Mouse (Mus musculus): ENCODE data around the gene Gcn1l1. TPM values are rescaled to one million over a fixed set of nuclear protein-coding genes. Genes with fewer than 3 reads are reported as not detected.

The Gcn1l1 gene
- total and polyA plus RNA-seq, 3 experiments, result 18.2 to 81.9 (median 62.9) TPM

- H3K79me2 ChIP-seq (replicated peaks; ENCODE audit: control insufficient read depth, extremely low read depth, insufficient read depth, poor library complexity, severe bottlenecking), result no peaks in the 10 kb centered on the region
- no peak overlapping the region for H3K9ac ChIP-seq (ENCODE audit: insufficient read depth, low read depth)
- no peak overlapping the region for H3K4me2 ChIP-seq (ENCODE audit: insufficient read depth, low read depth, poor library complexity, severe bottlenecking)
- no peak overlapping the region for H3K4me3 ChIP-seq (replicated peaks in 1 of 3; ENCODE audit: low read depth in 2 of 3, low read length in 2 of 3, poor library complexity in 1 of 3)
- peaks cover 4% of the 10 kb centered on the region for H3K27me3 ChIP-seq (replicated peaks)
- dilution Hi-C loops (cut with MboI; ENCODE audit: extremely low pct_ligation_motif_present, extremely low pct_unique_long_range_greater_than_20kb, low sequenced_read_pairs) (no loop called here), in situ Hi-C loops (cut with MboI; ENCODE audit: low pct_ligation_motif_present, low pct_unique_long_range_greater_than_20kb, low sequenced_read_pairs) (no loop called here)
- no peaks in the 10 kb centered on the region for H3K36me3 ChIP-seq (replicated peaks in 1 of 2; ENCODE audit: control insufficient read depth in 1 of 2, insufficient read depth in 1 of 2, low read length in 1 of 2)
- no peak overlapping the region for H3K27ac ChIP-seq (ENCODE audit: insufficient read depth, low read depth)
- no peak for DNase-seq (ENCODE audit: extremely low read depth)
- TF ChIP-seq NRF1 (IDR thresholded peaks at IDR 0.05; ENCODE audit: low read depth, low read length) (no peak), MXI1 (IDR thresholded peaks at IDR 0.05; ENCODE audit: low read depth, low read length) (no peak), EP300 (IDR thresholded peaks at IDR 0.05; ENCODE audit: low read length) (no peak), TCF12 (IDR thresholded peaks at IDR 0.05; ENCODE audit: low read depth, low read length) (no peak), HCFC1 (IDR thresholded peaks at IDR 0.05; ENCODE audit: low read depth, low read length) (no peak), RCOR1 (conservative IDR thresholded peaks at IDR 0.05; ENCODE audit: low read depth, low read length) (no peak), POLR2A (IDR thresholded peaks at IDR 0.05; ENCODE audit: low read depth, low read length) (no peak), ZKSCAN1 (IDR thresholded peaks at IDR 0.05; ENCODE audit: borderline replicate concordance, low read depth, low read length) (no peak), ZMIZ1 (IDR thresholded peaks at IDR 0.05; ENCODE audit: low read depth, low read length) (no peak), CHD1 (IDR thresholded peaks at IDR 0.05; ENCODE audit: low read depth, low read length) (no peak), ZC3H11A (IDR thresholded peaks at IDR 0.05; ENCODE audit: low read depth, low read length) (no peak), CTCF (conservative IDR thresholded peaks at IDR 0.05 in 1 of 2, IDR thresholded peaks at IDR 0.05 in 1 of 2; ENCODE audit: low read depth in 2 of 2, low read length in 2 of 2) (no peak), NELFE (IDR thresholded peaks at IDR 0.05; ENCODE audit: low read depth, low read length) (no peak), E2F4 (IDR thresholded peaks at IDR 0.05; ENCODE audit: insufficient replicate concordance, low read depth, low read length) (no peak), IRF4 (IDR thresholded peaks at IDR 0.05; ENCODE audit: low read depth, low read length) (no peak)
- H3K4me1 ChIP-seq (ENCODE audit: control insufficient read depth in 1 of 2, insufficient read depth in 2 of 2), result 0 out of 4 replicates have a peak, but pooled peaks cover 0 to 3% of the 10 kb centered on the region in 2 experiments
- peaks cover 7% of the 10 kb centered on the region for H3K9me3 ChIP-seq (replicated peaks; ENCODE audit: low read length)
Observed at GRCm38 (mm10) chr5:115667210-115667609, 102.2 kb downstream of the Gcn1l1 start.

GRCm38 (mm10) chr5:115667894-115668293 is 102.8 kb downstream of the Gcn1l1 start:
- no peaks in the 10 kb centered on the region for H3K36me3 ChIP-seq (replicated peaks in 1 of 2; ENCODE audit: control insufficient read depth in 1 of 2, insufficient read depth in 1 of 2, low read length in 1 of 2)
- H3K9ac ChIP-seq (ENCODE audit: insufficient read depth, low read depth), result no peak overlapping the region
- no peaks in the 10 kb centered on the region for H3K4me1 ChIP-seq (ENCODE audit: control insufficient read depth in 1 of 2, insufficient read depth in 2 of 2)
- H3K27me3 ChIP-seq (replicated peaks), result peaks cover 6% of the 10 kb centered on the region
- dilution Hi-C loops (cut with MboI; ENCODE audit: extremely low pct_ligation_motif_present, extremely low pct_unique_long_range_greater_than_20kb, low sequenced_read_pairs), result no loop called here
- H3K79me2 ChIP-seq (replicated peaks; ENCODE audit: control insufficient read depth, extremely low read depth, insufficient read depth, poor library complexity, severe bottlenecking), result no peaks in the 10 kb centered on the region
- TF ChIP-seq USF1 (IDR thresholded peaks at IDR 0.05; ENCODE audit: low read depth, low read length), result no peak
- no peak for TF ChIP-seq EP300 (IDR thresholded peaks at IDR 0.05; ENCODE audit: low read length)
- TF ChIP-seq RCOR1 (conservative IDR thresholded peaks at IDR 0.05; ENCODE audit: low read depth, low read length), result no peak
- no peak for TF ChIP-seq MXI1 (IDR thresholded peaks at IDR 0.05; ENCODE audit: low read depth, low read length)
- TF ChIP-seq ZMIZ1 (IDR thresholded peaks at IDR 0.05; ENCODE audit: low read depth, low read length), result no peak
- no peak for TF ChIP-seq UBTF (IDR thresholded peaks at IDR 0.05; ENCODE audit: low read depth, low read length)
- TF ChIP-seq PAX5 (IDR thresholded peaks at IDR 0.05; ENCODE audit: low read length), result no peak
- TF ChIP-seq TBP (conservative IDR thresholded peaks at IDR 0.05; ENCODE audit: low read depth, low read length), result no peak
- TF ChIP-seq ZC3H11A (IDR thresholded peaks at IDR 0.05; ENCODE audit: low read depth, low read length), result no peak
- no peak for TF ChIP-seq JUND (conservative IDR thresholded peaks at IDR 0.05; ENCODE audit: low read depth, low read length)
- TF ChIP-seq IRF4 (IDR thresholded peaks at IDR 0.05; ENCODE audit: low read depth, low read length), result no peak
- TF ChIP-seq MAZ (IDR thresholded peaks at IDR 0.05; ENCODE audit: low read depth, low read length), result no peak
- TF ChIP-seq CTCF (conservative IDR thresholded peaks at IDR 0.05 in 1 of 2, IDR thresholded peaks at IDR 0.05 in 1 of 2; ENCODE audit: low read depth in 2 of 2, low read length in 2 of 2), result no peak
- no peak for TF ChIP-seq JUN (IDR thresholded peaks at IDR 0.05; ENCODE audit: insufficient read depth, low read depth, low read length)
- no peak for TF ChIP-seq MYC (IDR thresholded peaks at IDR 0.05; ENCODE audit: low read depth, low read length)
- no peak for TF ChIP-seq NELFE (IDR thresholded peaks at IDR 0.05; ENCODE audit: low read depth, low read length)
- no peak for TF ChIP-seq SMC3 (IDR thresholded peaks at IDR 0.05; ENCODE audit: low read depth, low read length)
- H3K4me3 ChIP-seq (replicated peaks in 1 of 3; ENCODE audit: low read depth in 2 of 3, low read length in 2 of 3, poor library complexity in 1 of 3), result no peak overlapping the region
- no peak for DNase-seq (ENCODE audit: extremely low read depth)
- no peak overlapping the region for H3K4me2 ChIP-seq (ENCODE audit: insufficient read depth, low read depth, poor library complexity, severe bottlenecking)
- H3K9me3 ChIP-seq (replicated peaks; ENCODE audit: low read length), result peaks cover 7% of the 10 kb centered on the region
- in situ Hi-C loops (cut with MboI; ENCODE audit: low pct_ligation_motif_present, low pct_unique_long_range_greater_than_20kb, low sequenced_read_pairs), result no loop called here
- no peak overlapping the region for H3K27ac ChIP-seq (ENCODE audit: insufficient read depth, low read depth)
